8 mouse cellular contexts compared by ENCODE assay signal in the genomic region with DNA sequence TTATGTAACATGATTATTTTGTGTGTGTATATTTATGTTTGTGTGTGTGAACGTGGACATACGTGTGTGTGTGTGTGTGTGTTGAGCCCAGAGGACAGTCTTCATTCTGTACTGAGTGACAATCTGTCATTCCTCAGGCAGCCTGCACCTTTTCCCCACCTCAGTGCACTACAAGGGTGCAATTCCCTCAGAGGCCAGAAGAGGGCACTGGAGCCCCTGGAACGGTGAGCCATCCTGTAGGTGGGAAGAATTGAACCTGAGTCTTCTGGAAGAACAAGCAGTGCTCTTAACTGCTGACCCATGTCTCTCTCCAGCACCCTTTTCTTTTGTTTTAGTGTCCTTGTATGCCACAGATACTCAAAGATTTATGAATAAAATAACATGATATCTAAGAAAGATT. TPM values are rescaled to one million over a fixed set of nuclear protein-coding genes. Genes with fewer than 3 reads are reported as not detected.
A peak's percentile ranks its signal among the peaks of the same experiment; 100 is the strongest.
DNase-seq lines count a peak whose midpoint lies in the region; ATAC-seq lines count a peak whose summit lies in the region.

No protein-coding gene starts in this region.

- intact Hi-C loops in left cerebral cortex, postnatal 4 days (cut with DNase I), result loop anchor here (5.0 kb wide), 1 partner anchor 56 kb away; no protein-coding TSS in a partner anchor

- no peak for ATAC-seq in CD4-positive, CD25-positive, alpha-beta regulatory T cell, adult 4 months

- peak; percentile 85 for DNase-seq in CD4-positive, CD25-positive, alpha-beta regulatory T cell, adult 2 months (ENCODE audit: low read depth, low spot score)
- peak; percentile 53 to 75 for DNase-seq in left cerebral cortex, adult 18-20 months (ENCODE audit: low spot score in 2 of 2)
- no peak for DNase-seq in left cerebral cortex, adult 11 months (ENCODE audit: low spot score)
- DNase-seq in adrenal gland, adult 8-10 months, result peak; percentile 26
- DNase-seq in embryo, embryonic 10 days (ENCODE audit: low spot score), result peak; percentile 51
- DNase-seq in left cerebral cortex, postnatal 4 days, result peak; percentile 76
- DNase-seq in retina, postnatal 1 day, result peak; percentile 53

RNA-seq across cellular contexts. Expression of gene Sema4f, which starts 23.7 kb away (rescaled TPM):
- polyA plus RNA-seq in CD4-positive, CD25-positive, alpha-beta regulatory T cell, adult 4 months (2017; shearing (Covaris generic)), result 1 to 10 TPM; 2.3 to 3.1 TPM
- 10 to 100 TPM; 37.8 to 41.2 TPM for total RNA-seq in left cerebral cortex, adult 18-20 months (2021)
- 1 to 10 TPM in 3 of 4 experiments, under 1 TPM in 1; 0.96 to 2.5 (median 1.4) TPM for total RNA-seq in adrenal gland, adult 8-10 months (2022)
- total RNA-seq in left cerebral cortex, postnatal 4 days (2021), result 10 to 100 TPM; 51.3 to 54.0 TPM

RNA-seq across cellular contexts. Expression of gene M1ap, which starts 30.8 kb away (rescaled TPM):
- polyA plus RNA-seq in CD4-positive, CD25-positive, alpha-beta regulatory T cell, adult 4 months (2017; shearing (Covaris generic)), result 1 to 10 TPM in 1 of 2 experiments, under 1 TPM in 1; 0.94 to 1.4 TPM
- total RNA-seq in left cerebral cortex, adult 18-20 months (2021), result not detected
- not detected for total RNA-seq in adrenal gland, adult 8-10 months (2022)
- under 1 TPM in 1 of 2 experiments, not detected in 1; 0.44 TPM for total RNA-seq in left cerebral cortex, postnatal 4 days (2021)

Comparison
In these comparisons a context has a peak if more than half of its experiments do, and no peak if none do; other contexts are left out.
1. RNA of gene Sema4f, which starts 23.7 kb away (total RNA-seq): 51.3 to 54.0 TPM in left cerebral cortex, postnatal 4 days and 37.8 to 41.2 TPM in left cerebral cortex, adult 18-20 months; 0.96 to 2.5 TPM in adrenal gland, adult 8-10 months; every median in the first group is over 10 times any median in the second.